Mouse (Mus musculus): Measurements from ENCODE around the gene Slit1.

DNA sequence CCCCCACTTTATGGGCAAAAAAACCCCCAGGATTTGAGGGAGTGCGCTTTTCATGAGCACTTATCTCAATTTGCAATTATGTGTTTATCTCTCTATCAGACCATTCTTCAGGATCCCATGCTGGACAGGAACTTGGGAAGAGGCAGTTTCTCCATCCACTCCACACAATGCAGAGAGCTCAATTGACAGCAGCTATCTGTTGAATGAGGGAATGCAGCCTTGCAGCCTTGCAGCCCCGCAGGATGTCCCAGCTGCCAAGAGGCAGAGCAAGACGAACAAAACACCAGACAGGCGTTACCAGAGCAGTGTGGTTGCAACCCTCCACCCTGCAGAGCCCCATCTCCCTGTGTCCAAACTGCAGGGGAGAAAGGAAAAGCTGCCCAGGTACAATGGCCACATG, 4.6 kb downstream of the Slit1 start:
- TF ChIP-seq FLI1 (IDR thresholded peaks at IDR 0.05; ENCODE audit: low read length) (no peak), GATA1 (IDR thresholded peaks at IDR 0.05; ENCODE audit: borderline replicate concordance, low read length) (no peak)

All from megakaryocyte, embryonic 14.5 days (primary cell).